Mouse (Mus musculus): ENCODE data around the gene Astl.
A peak's percentile ranks its signal among the peaks of the same experiment; 100 is the strongest.
"Not testable (repeated sequence)": the region's sequence is repeated elsewhere in the genome, so short reads cannot be mapped to it uniquely, and the experiment has no call there.

The Astl gene

DNA sequence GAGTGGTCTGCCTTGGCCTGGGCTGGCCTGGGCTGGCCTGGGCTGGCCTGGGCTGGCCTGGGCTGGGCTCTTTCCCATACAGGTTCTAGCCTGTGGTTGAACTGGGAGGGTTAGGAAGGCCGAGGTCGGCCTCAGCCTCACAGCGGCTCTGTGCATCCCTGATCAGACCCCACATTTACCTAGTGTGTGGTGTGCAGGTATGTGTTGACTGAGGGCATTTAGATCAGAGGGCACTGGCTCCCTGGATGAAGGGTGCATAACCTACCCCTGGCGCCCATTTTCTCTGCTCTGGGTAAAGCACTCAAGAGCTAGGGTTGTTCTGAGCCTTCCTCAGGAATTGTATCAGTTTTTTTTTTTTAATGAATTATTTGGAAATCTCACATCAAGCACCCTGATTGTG is at the start of gene Astl:
TSS of gene Astl (plus strand) at position 224 of the 400 bp plus-strand sequence.
- DNase-seq (ENCODE audit: low read depth, low spot score), result no peak

DNA sequence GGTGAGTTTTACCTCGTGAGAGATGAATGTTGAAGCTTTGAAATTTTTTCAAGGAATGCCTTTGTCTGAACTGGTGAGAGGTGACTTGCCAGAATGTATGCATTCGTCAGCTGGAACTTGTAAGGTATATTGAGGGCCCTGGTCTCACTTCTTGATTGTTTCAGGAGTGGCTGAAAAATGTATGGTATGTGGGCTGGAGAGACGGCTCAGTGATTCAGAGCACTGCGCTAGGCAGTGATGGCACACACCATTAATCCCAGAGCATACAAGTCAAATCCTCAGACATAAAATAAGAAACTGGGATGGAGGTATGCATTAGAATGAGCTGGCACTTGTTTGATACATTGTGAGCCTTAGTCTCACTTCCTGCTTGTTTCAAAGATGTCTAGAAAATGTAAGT is 46.2 kb upstream of the Astl start:
- DNase-seq (ENCODE audit: low read depth, low spot score), result no peak

GRCm38 (mm10) chr2:127297001-127297805 is 41.2 kb upstream of the Astl start:
- DNase-seq (ENCODE audit: low read depth, low spot score), result no peak

GRCm38 (mm10) chr2:127298056-127298455 is 40.4 kb upstream of the Astl start:
- no peak for DNase-seq (ENCODE audit: low read depth, low spot score)

GRCm38 (mm10) chr2:127300701-127301100 is 37.7 kb upstream of the Astl start:
- no peak for DNase-seq (ENCODE audit: low read depth, low spot score)

GRCm38 (mm10) chr2:127301883-127302282 is 36.6 kb upstream of the Astl start:
- no peak for DNase-seq (ENCODE audit: low read depth, low spot score)

DNA sequence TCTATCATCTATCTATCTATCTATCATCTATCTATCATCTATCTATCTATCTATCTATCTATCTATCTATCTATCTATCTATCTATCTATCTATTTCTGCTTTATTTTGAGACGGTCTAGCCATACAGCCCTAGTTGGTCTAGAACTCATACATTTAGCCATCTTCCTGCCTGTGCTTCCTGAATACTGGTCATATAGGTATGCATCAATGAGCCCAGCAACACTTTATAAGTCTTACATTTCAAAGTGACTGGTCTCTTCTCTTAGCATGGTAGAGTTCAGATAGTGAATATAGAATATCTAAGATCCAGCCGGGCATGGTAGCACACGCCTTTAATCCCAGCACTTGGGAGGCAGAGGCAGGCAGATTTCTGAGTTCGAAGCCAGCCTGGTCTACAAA is 34.2 kb upstream of the Astl start:
- DNase-seq (ENCODE audit: low read depth, low spot score), result not testable (repeated sequence)

DNA sequence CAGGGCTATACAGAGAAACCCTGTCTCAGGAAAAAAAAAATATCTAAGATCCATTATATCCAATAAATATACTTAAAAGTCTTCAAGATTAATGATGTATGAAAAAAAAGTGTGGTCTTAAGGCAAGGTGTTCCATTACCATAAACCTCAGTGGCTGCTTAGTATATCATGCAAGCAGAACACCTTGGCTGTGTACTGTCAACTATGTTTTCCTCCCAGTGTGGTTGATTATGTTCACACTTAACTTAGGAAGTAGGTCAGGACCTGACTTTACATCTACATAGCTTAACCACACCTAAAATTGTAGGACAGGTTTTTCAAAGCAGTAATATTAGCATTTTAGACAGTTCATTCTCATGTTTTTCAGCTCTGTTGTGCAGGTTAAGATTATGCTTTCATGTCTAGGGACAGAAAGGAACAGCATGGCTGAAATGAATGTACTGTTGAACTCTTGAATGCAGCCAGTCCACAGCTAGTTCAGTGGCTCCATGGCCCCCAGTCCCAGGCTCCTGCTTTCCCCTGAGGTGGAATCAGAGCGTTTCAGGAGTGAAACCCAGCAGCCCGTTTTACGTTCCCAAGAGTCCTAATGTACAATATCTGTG is 33.7 kb upstream of the Astl start:
- no peak for DNase-seq (ENCODE audit: low read depth, low spot score)

DNA sequence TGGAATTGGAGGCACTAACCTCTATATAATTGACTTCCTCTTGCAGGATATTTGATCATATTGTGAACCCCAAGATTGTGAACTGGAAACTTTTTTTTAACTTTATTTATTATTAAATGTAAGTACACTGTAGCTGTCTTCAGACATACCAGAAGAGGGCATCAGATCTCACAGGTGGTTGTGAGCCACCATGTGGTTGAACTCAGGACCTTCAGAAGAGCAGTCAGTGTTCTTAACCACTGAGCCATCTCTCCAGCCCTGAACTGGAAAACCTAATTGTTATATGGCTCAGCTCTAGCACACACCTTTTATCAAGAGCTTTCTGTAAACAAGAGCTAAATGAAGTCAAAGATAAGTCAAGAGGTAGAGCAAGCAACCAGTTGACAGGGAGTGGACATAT is 32.3 kb upstream of the Astl start:
- no peak for DNase-seq (ENCODE audit: low read depth, low spot score)

- no peak for DNase-seq (ENCODE audit: low read depth, low spot score)
Observed at GRCm38 (mm10) chr2:127307179-127307578, 31.3 kb upstream of the Astl start.

DNA sequence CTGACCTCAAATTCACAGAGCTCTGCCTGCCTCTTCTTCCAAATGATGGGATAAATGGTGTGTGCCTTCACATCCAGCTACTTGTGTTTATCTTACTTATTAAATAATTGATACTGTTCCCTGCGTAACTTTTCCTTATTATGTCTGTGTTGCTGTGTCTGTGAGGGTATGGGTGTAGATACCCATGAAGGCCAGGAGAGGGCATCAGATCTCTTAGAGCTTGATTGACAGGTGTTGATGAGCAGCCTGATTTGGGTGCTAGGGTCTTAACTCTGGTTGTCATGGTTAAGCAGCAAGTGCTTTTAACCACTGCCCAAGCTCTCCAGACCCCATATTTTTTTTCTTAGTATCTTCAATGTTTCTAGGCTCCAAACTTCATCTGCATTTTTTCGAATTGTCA is 29.8 kb upstream of the Astl start:
- no peak for DNase-seq (ENCODE audit: low read depth, low spot score)

- DNase-seq (ENCODE audit: low read depth, low spot score), result peak; percentile 26
Observed at GRCm38 (mm10) chr2:127310246-127310645, 28.2 kb upstream of the Astl start.

DNA sequence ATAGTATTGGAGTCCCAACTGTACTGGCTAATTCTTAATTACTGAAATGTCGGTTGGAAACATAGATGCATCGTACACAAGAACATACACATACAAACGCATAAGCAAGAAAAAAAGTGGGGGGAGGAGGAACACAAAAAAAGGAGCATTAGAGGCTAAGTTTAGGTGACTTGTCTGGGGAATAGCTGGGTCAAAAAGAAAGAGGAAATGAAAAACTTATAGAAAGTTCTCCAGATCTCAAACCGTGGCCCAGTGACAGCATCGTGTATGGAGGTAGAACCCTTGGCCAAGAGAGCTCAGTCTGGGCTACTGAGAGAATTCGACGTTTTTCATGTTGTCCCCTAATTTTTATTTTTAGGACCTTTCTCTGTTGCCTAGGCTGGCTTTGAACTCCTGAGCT is 27.8 kb upstream of the Astl start:
- DNase-seq (ENCODE audit: low read depth, low spot score), result no peak

GRCm38 (mm10) chr2:127311193-127311592 is 27.2 kb upstream of the Astl start:
- no peak for DNase-seq (ENCODE audit: low read depth, low spot score)

- DNase-seq (ENCODE audit: low read depth, low spot score), result no peak
Observed at GRCm38 (mm10) chr2:127312801-127313200, 25.6 kb upstream of the Astl start.

- no peak for DNase-seq (ENCODE audit: low read depth, low spot score)
Observed at GRCm38 (mm10) chr2:127313878-127314277, 24.6 kb upstream of the Astl start.

- DNase-seq (ENCODE audit: low read depth, low spot score), result no peak
Observed at GRCm38 (mm10) chr2:127314467-127315154, 23.8 kb upstream of the Astl start.

- no peak for DNase-seq (ENCODE audit: low read depth, low spot score)
Observed at GRCm38 (mm10) chr2:127315155-127315470, 23.3 kb upstream of the Astl start.

GRCm38 (mm10) chr2:127316431-127316830 is 22.0 kb upstream of the Astl start:
- DNase-seq (ENCODE audit: low read depth, low spot score), result no peak

DNA sequence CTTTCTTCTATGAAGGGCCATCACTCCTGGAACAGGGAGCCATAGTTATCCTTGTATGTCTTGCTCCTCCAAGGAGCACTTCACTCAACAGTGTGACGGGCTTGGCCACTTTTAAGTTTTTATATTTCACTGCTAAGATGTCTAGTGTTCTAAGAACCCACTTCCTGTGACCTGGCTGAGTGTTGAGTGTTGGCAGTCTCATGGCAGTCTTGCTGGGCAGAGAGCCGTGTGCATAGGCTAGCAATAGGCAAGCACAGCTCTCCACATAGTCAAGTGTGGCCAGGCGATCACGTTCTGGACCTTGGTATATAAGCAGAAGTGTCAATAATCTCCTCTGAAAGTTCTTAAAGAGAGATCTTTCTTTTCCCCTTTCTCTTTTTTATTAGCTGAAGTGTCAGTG is 20.3 kb upstream of the Astl start:
- DNase-seq (ENCODE audit: low read depth, low spot score), result no peak

- DNase-seq (ENCODE audit: low read depth, low spot score), result no peak
Observed at GRCm38 (mm10) chr2:127319071-127319470, 19.4 kb upstream of the Astl start.

DNA sequence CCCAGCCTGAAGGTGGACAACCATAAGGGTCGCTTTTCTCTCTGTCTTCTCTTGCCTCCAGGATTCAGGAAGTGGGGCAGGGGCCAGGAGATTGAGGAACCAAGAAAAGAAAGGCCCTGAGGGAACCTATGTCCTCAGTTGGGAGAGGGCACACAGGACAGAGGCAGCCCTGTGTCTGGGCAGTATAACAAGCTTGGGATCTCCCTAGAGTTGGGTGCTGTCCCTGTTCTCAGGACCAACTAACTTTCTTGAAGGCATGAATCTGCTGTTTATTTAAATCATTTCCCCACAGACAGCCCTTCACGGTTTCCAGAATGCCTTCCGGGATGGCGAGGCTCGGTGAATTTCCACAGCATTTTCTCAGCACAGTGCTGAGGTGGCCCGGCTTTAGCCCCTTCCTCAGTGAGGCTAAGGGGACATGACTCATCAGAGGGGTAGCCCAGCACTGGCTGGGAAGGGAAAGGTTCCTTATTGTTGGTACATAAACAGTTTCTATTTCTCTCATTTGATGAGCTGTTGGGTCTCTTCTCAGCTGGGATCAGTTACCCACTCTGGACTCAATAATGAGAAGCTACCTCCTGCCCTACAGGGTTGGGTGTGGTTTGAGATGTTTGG is 15.7 kb upstream of the Astl start:
- DNase-seq (ENCODE audit: low read depth, low spot score), result no peak

GRCm38 (mm10) chr2:127323667-127324066 is 14.8 kb upstream of the Astl start:
- DNase-seq (ENCODE audit: low read depth, low spot score), result no peak
